Mouse (Mus musculus) lung, adult 2 months (tissue): ENCODE results near the gene Gm17545.

Source experiments
- CTCF ChIP-seq: fragments of 200-500 bp; IDR thresholded peaks from 2 replicates; pipeline ENCODE4 v1.5.1; 2011; ENCODE audit warnings: mild to moderate bottlenecking, low read length, control low read depth; ENCODE audit not compliant: insufficient read depth
- POLR2A ChIP-seq: fragments of 200-500 bp; IDR thresholded peaks from 2 replicates; pipeline ENCODE4 v1.6.1; 2011; ENCODE audit warnings: low read depth, mild to moderate bottlenecking, control low read depth, low read length, borderline replicate concordance; ENCODE audit errors: extremely low read depth

DNA sequence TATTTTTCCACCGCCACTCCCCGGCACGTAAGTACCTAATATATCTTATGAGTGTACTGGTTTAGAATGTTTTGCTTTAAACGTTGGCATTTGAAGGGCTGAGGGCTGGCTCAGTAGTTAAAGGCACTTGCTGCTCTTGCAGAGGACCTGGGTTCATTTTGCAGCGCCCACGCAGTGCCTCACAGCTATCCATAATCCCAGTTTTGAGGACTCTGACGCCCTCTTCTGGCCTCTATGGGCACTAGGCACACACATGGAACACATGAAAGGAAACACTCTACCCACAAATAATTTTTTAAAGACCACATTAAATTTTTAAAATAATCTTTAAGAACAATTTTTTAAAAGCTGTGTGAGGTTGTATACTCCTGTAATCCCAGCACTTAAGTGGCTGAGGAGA, 44.6 kb upstream of the Gm17545 start:
- TF ChIP-seq CTCF: no peak
- TF ChIP-seq POLR2A: no peak
